Mouse (Mus musculus): ENCODE results near the gene Bmper.

- TF ChIP-seq POLR2A (IDR thresholded peaks at IDR 0.05; ENCODE audit: low read depth, low read length) (no peak), CTCF (IDR thresholded peaks at IDR 0.05; ENCODE audit: borderline replicate concordance, insufficient read depth, low read length) (no peak)
These were observed 234.3 kb downstream of the Bmper start for GRCm38 (mm10) chr9:23457186-23457585.

All from embryonic fibroblast, embryonic 13.5 days (primary cell).